Mouse (Mus musculus): ENCODE data around the gene Cbs.
A peak's percentile ranks its signal among the peaks of the same experiment; 100 is the strongest.

Cbs gene

GRCm38 (mm10) chr17:31636942-31637811 lies at the start of gene Cbs:
TSS of gene Cbs (minus strand) at chr17:31637238.
- DNase-seq: peak; percentile 32 to 53

GRCm38 (mm10) chr17:31686225-31686564 lies 49.2 kb upstream of the Cbs start:
- DNase-seq: no peak

- DNase-seq: peak; percentile 75 to 80
Measured at GRCm38 (mm10) chr17:31685514-31686224, 48.6 kb upstream of the Cbs start.

GRCm38 (mm10) chr17:31680450-31680849 lies 43.4 kb upstream of the Cbs start:
- no peak for DNase-seq

GRCm38 (mm10) chr17:31677507-31677906 lies 40.5 kb upstream of the Cbs start, which contains the start of gene Cryaa:
TSS of gene Cryaa (plus strand) at chr17:31677807.
- DNase-seq: no peak

GRCm38 (mm10) chr17:31674426-31674825 lies 37.4 kb upstream of the Cbs start:
- no peak for DNase-seq

- no peak for DNase-seq
Measured at GRCm38 (mm10) chr17:31672279-31672678, 35.2 kb upstream of the Cbs start.

GRCm38 (mm10) chr17:31671698-31672097 lies 34.7 kb upstream of the Cbs start:
- no peak for DNase-seq

- no peak for DNase-seq
Measured at GRCm38 (mm10) chr17:31670163-31670562, 33.1 kb upstream of the Cbs start.

GRCm38 (mm10) chr17:31668306-31668705 lies 31.3 kb upstream of the Cbs start:
- DNase-seq: no peak

GRCm38 (mm10) chr17:31664760-31665159 lies 27.7 kb upstream of the Cbs start:
- peak; percentile 79 to 82 for DNase-seq

- DNase-seq: no peak
Measured at GRCm38 (mm10) chr17:31662855-31663254, 25.8 kb upstream of the Cbs start.

- DNase-seq: peak; percentile 60 to 67
Measured at GRCm38 (mm10) chr17:31660661-31661250, 23.7 kb upstream of the Cbs start.

GRCm38 (mm10) chr17:31658468-31659185 lies 21.6 kb upstream of the Cbs start, which contains the start of gene U2af1:
TSS of gene U2af1 (minus strand) at chr17:31658892.
- DNase-seq: peak; percentile 97 to 99

GRCm38 (mm10) chr17:31658136-31658467 lies 21.1 kb upstream of the Cbs start:
- DNase-seq: no peak

- no peak for DNase-seq
Measured at GRCm38 (mm10) chr17:31657141-31657983, 20.3 kb upstream of the Cbs start.

- DNase-seq: no peak
Measured at GRCm38 (mm10) chr17:31656682-31657081, 19.6 kb upstream of the Cbs start.

- no peak for DNase-seq
Measured at GRCm38 (mm10) chr17:31655366-31655765, 18.3 kb upstream of the Cbs start.

- no peak for DNase-seq
Measured at GRCm38 (mm10) chr17:31653277-31653676, 16.2 kb upstream of the Cbs start.

GRCm38 (mm10) chr17:31652152-31652551 lies 15.1 kb upstream of the Cbs start:
- DNase-seq: no peak

GRCm38 (mm10) chr17:31646199-31647002 lies 9.4 kb upstream of the Cbs start:
- DNase-seq: no peak
